Mouse (Mus musculus): ENCODE measurements around the gene Vmn2r8. TPM values are rescaled to one million over a fixed set of nuclear protein-coding genes. Genes with fewer than 3 reads are reported as not detected.

Vmn2r8 gene
- not detected in 2 replicates for polyA plus RNA-seq (2015; fragmentation: Nextera tagmentation; extraction: Ambion mirVana)

GRCm38 (mm10) chr5:108808750-108809149 lies at the start of gene Vmn2r8:
Gene Vmn2r8, minus strand, starts transcription at chr5:108808850.

GRCm38 (mm10) chr5:108852501-108852900 lies 43.9 kb upstream of the Vmn2r8 start, which contains the start of gene Vmn2r9:
Gene Vmn2r9, minus strand, starts transcription at chr5:108852601.

DNA sequence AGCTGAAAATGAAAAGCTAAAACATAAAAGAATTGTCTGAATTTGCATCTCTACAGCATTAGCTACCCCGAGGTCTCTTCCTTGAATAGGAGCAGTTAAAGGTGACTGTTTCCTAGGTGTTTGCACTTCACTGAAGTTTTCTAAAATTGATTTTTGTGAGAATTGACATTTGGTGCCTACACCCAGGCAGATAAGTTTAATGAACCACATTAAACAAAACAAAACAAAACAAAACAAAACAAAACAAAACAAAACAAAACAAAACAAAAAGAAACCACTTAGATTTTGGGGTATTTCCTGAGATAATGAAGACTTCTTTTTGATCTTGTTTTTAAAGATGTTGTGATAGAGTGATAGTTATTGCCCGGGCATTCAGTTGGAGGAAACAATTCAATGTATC lies 13.4 kb downstream of the Vmn2r8 start, which contains the start of gene Tmed11:
TSS of gene Tmed11 (minus strand) at position 101 of the 400 bp plus-strand sequence.

DNA sequence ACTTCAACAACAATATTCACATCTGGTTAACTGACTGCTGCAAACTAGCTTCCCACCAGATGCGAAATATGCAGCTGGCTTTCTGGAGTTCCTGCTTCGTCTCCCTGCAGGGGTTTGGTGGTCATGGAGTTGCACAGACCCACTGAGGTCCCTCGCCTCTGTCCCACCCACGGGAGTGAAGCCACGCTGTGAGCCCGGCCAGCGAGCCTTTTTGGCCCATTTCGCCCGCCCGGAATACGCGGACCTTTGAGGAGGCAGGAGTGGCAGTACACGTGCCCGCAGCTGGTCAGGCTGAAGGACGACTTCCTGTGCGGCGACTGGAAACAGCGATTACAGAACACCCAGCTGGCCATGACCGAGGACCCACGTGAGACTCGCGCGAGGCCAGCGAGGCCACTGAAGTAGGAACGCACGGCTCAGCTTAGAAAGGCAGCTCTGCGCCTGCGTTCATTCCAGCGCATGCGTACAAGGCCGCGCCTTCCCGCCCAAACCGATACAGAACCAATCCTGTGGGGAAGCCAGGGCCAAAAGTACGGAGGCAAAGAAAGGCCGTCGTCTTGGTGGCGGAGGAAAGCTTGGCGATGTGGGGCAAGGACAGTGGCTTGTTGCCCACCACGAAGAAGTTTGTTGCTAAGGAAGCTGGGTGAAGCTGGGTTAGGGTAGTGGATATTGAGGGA lies 33.9 kb downstream of the Vmn2r8 start, which contains the start of gene Rnf212:
TSS of gene Rnf212 (minus strand) at position 353 of the 677 bp plus-strand sequence.

Other genes starting within 250 kb of the Vmn2r8 start
- gene Gak, start 179.1 kb downstream of the Vmn2r8 start, polyA plus RNA-seq (2015; fragmentation: Nextera tagmentation; extraction: Ambion mirVana): 32.7 and 34.8 TPM in 2 replicates
- 25.8 and 27.1 TPM in 2 replicates for gene Tmem175, start 179.1 kb downstream of the Vmn2r8 start, polyA plus RNA-seq (2015; fragmentation: Nextera tagmentation; extraction: Ambion mirVana)
- 9.7 and 11.2 TPM in 2 replicates for gene Idua, start 148.5 kb downstream of the Vmn2r8 start, polyA plus RNA-seq (2015; fragmentation: Nextera tagmentation; extraction: Ambion mirVana)
- 4.4 and 4.5 TPM in 2 replicates for gene Dgkq, start 139.2 kb downstream of the Vmn2r8 start, polyA plus RNA-seq (2015; fragmentation: Nextera tagmentation; extraction: Ambion mirVana)
- 0.18 and 0.19 TPM in 2 replicates for gene Slc26a1, start 133.3 kb downstream of the Vmn2r8 start, polyA plus RNA-seq (2015; fragmentation: Nextera tagmentation; extraction: Ambion mirVana)
- gene Fgfrl1, start 116.5 kb downstream of the Vmn2r8 start, polyA plus RNA-seq (2015; fragmentation: Nextera tagmentation; extraction: Ambion mirVana): 31.3 and 32.3 TPM in 2 replicates
- gene Rnf212, start 33.9 kb downstream of the Vmn2r8 start, polyA plus RNA-seq (2015; fragmentation: Nextera tagmentation; extraction: Ambion mirVana): 17.9 and 19.0 TPM in 2 replicates
- gene Tmed11, start 13.5 kb downstream of the Vmn2r8 start, polyA plus RNA-seq (2015; fragmentation: Nextera tagmentation; extraction: Ambion mirVana): not detected in 2 replicates
- not detected in 2 replicates for gene Vmn2r9, start 43.8 kb upstream of the Vmn2r8 start, polyA plus RNA-seq (2015; fragmentation: Nextera tagmentation; extraction: Ambion mirVana)
- gene Vmn2r10, start 197.7 kb upstream of the Vmn2r8 start, polyA plus RNA-seq (2015; fragmentation: Nextera tagmentation; extraction: Ambion mirVana): not detected in 2 replicates